Mouse (Mus musculus) G1E (cell line): ENCODE data around the gene Ppp3ca.

Source experiments
- CTCF ChIP-seq: IDR thresholded peaks from 2 replicates; pipeline ENCODE4 v1.5.1; 2012; ENCODE audit warnings: low read depth, low read length, inconsistent platforms, mixed read lengths
- GATA1 ChIP-seq: IDR thresholded peaks from 2 replicates; pipeline ENCODE4 v1.6.1; 2012; ENCODE audit warnings: borderline replicate concordance, low read length, inconsistent platforms, mixed read lengths
- TAL1 ChIP-seq: conservative IDR thresholded peaks from 2 replicates; pipeline ENCODE4 v1.6.1; 2012; ENCODE audit warnings: low read depth, low read length, inconsistent platforms, mixed read lengths

- TF ChIP-seq CTCF (no peak), GATA1 (no peak), TAL1 (no peak)
These were observed 164.0 kb downstream of the Ppp3ca start for GRCm38 (mm10) chr3:136833893-136834292.
